ENCODE assay signal across 18 mouse cellular contexts in the genomic region with DNA sequence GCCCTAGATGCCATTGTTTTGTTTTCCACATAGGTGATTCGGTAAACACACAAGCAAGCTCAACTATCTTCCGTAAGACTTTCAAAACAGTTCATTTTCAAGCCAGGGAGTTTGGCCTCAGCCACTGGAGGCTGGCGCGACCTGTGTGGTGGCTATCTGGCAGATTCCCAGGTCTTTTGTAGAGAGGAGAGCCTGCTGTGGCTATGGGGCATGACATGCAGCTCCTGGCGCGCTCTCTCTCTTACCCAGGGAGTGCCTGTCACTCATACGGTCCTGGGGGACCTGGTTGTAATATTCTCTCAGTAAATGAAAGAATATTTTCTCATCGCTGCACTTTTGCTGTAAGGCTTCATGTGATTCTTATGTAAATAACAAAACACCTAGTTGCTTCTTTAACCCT. TPM values are rescaled to one million over a fixed set of nuclear protein-coding genes. Genes with fewer than 3 reads are reported as not detected.
A peak's percentile ranks its signal among the peaks of the same experiment; 100 is the strongest.
DNase-seq lines count a peak whose midpoint lies in the region; ATAC-seq and TF ChIP-seq lines count a peak whose summit lies in the region.
"Had no signal": no experiment of that assay in that cellular context is flagged by ENCODE, and none has a peak within 500 bp of the region (broad histone marks: within the 10 kb centered on the region; RNA-seq: fewer than 3 reads in every experiment).

No protein-coding gene starts in this region.

- H3K27ac ChIP-seq in forebrain, embryonic 15.5 days (replicated peaks), result no peak overlapping the region
- no peak overlapping the region for H3K27ac ChIP-seq in forebrain, postnatal 0 days (ENCODE audit: low read depth, low read length)
- no peak overlapping the region for H3K27ac ChIP-seq in midbrain, embryonic 13.5 days
- no peak overlapping the region for H3K27ac ChIP-seq in midbrain, embryonic 11.5 days (ENCODE audit: low read depth, low read length)
- H3K27ac ChIP-seq in midbrain, embryonic 14.5 days (replicated peaks; ENCODE audit: low read depth, low read length), result no peak overlapping the region
- H3K27ac ChIP-seq: heart, embryonic 13.5 days; left cerebral cortex, adult 2 months; liver, embryonic 14.5 days had no signal

- ATAC-seq in forebrain, embryonic 15.5 days (replicated peaks), result 0 out of 2 replicates have a peak, but pooled peaks have one; percentile 35
- no peak for ATAC-seq in forebrain, postnatal 0 days
- ATAC-seq in midbrain, embryonic 13.5 days, result peak; percentile 80
- ATAC-seq in midbrain, embryonic 11.5 days (ENCODE audit: low FRiP score), result no peak
- ATAC-seq in midbrain, embryonic 14.5 days (ENCODE audit: low FRiP score, low TSS enrichment), result peak; percentile 73
- ATAC-seq: intestine, postnatal 0 days had no signal

- 33% methylated on average over 8 of the region's 8 CpGs for WGBS in forebrain, embryonic 15.5 days
- 28% methylated on average over 8 of the region's 8 CpGs for WGBS in forebrain, postnatal 0 days
- WGBS in midbrain, embryonic 13.5 days, result 27% methylated on average over 8 of the region's 8 CpGs
- 37% methylated on average over 8 of the region's 8 CpGs for WGBS in midbrain, embryonic 11.5 days
- WGBS in midbrain, embryonic 14.5 days, result 28% methylated on average over 8 of the region's 8 CpGs

- H3K9me3 ChIP-seq in forebrain, embryonic 15.5 days, result no peaks in the 10 kb centered on the region
- H3K9me3 ChIP-seq in forebrain, postnatal 0 days (ENCODE audit: low read length), result no peaks in the 10 kb centered on the region
- H3K9me3 ChIP-seq in midbrain, embryonic 13.5 days, result no peaks in the 10 kb centered on the region
- H3K9me3 ChIP-seq in midbrain, embryonic 11.5 days (ENCODE audit: control insufficient read depth, low read length), result no peaks in the 10 kb centered on the region
- H3K9me3 ChIP-seq in midbrain, embryonic 14.5 days (ENCODE audit: control insufficient read depth, low read length), result no peaks in the 10 kb centered on the region
- H3K9me3 ChIP-seq: heart, embryonic 13.5 days had no signal

- H3K27me3 ChIP-seq in forebrain, embryonic 15.5 days, result no peaks in the 10 kb centered on the region
- no peaks in the 10 kb centered on the region for H3K27me3 ChIP-seq in forebrain, postnatal 0 days (ENCODE audit: insufficient read depth, low read length)
- no peaks in the 10 kb centered on the region for H3K27me3 ChIP-seq in midbrain, embryonic 13.5 days
- no peaks in the 10 kb centered on the region for H3K27me3 ChIP-seq in midbrain, embryonic 11.5 days (ENCODE audit: control insufficient read depth, insufficient read depth, low read length)
- H3K27me3 ChIP-seq in midbrain, embryonic 14.5 days (ENCODE audit: control insufficient read depth, insufficient read depth, low read length), result no peaks in the 10 kb centered on the region

- no peak overlapping the region for H3K4me3 ChIP-seq in forebrain, embryonic 15.5 days
- no peak overlapping the region for H3K4me3 ChIP-seq in forebrain, postnatal 0 days (ENCODE audit: low read depth, low read length)
- no peak overlapping the region for H3K4me3 ChIP-seq in midbrain, embryonic 13.5 days (replicated peaks)
- no peak overlapping the region for H3K4me3 ChIP-seq in midbrain, embryonic 11.5 days (ENCODE audit: low read depth, low read length)
- H3K4me3 ChIP-seq in midbrain, embryonic 14.5 days (replicated peaks; ENCODE audit: low read depth, low read length), result no peak overlapping the region
- H3K4me3 ChIP-seq: heart, embryonic 13.5 days; left cerebral cortex, adult 2 months had no signal

- no peaks in the 10 kb centered on the region for H3K36me3 ChIP-seq in forebrain, embryonic 15.5 days
- no peaks in the 10 kb centered on the region for H3K36me3 ChIP-seq in forebrain, postnatal 0 days (ENCODE audit: insufficient read depth)
- H3K36me3 ChIP-seq in midbrain, embryonic 13.5 days, result no peaks in the 10 kb centered on the region
- H3K36me3 ChIP-seq in midbrain, embryonic 11.5 days (ENCODE audit: control insufficient read depth, insufficient read depth, low read length), result no peaks in the 10 kb centered on the region
- H3K36me3 ChIP-seq in midbrain, embryonic 14.5 days (ENCODE audit: control insufficient read depth, insufficient read depth, low read length), result no peaks in the 10 kb centered on the region
- H3K36me3 ChIP-seq: heart, embryonic 13.5 days had no signal

- no peak overlapping the region for H3K9ac ChIP-seq in forebrain, embryonic 15.5 days (replicated peaks)
- H3K9ac ChIP-seq in forebrain, postnatal 0 days, result no peak overlapping the region
- H3K9ac ChIP-seq in midbrain, embryonic 13.5 days (replicated peaks), result no peak overlapping the region
- H3K9ac ChIP-seq in midbrain, embryonic 11.5 days (ENCODE audit: low read length), result no peak overlapping the region
- H3K9ac ChIP-seq in midbrain, embryonic 14.5 days (replicated peaks; ENCODE audit: low read length), result no peak overlapping the region
- H3K9ac ChIP-seq: heart, embryonic 13.5 days; liver, embryonic 14.5 days had no signal

- no peak overlapping the region for H3K4me2 ChIP-seq in forebrain, embryonic 15.5 days (replicated peaks)
- H3K4me2 ChIP-seq in forebrain, postnatal 0 days (ENCODE audit: low read depth), result no peak overlapping the region
- 0 out of 2 replicates have a peak overlapping the region, but pooled peaks have one; percentile 17 for H3K4me2 ChIP-seq in midbrain, embryonic 13.5 days (replicated peaks)
- H3K4me2 ChIP-seq in midbrain, embryonic 11.5 days, result no peak overlapping the region
- H3K4me2 ChIP-seq in midbrain, embryonic 14.5 days (ENCODE audit: low read length), result no peak overlapping the region
- H3K4me2 ChIP-seq: heart, embryonic 13.5 days had no signal

- peaks cover 17% of the 10 kb centered on the region for H3K4me1 ChIP-seq in forebrain, embryonic 15.5 days
- H3K4me1 ChIP-seq in forebrain, postnatal 0 days (ENCODE audit: insufficient read depth), result no peaks in the 10 kb centered on the region
- no peaks in the 10 kb centered on the region; the same call in 1 of the 2 replicates for H3K4me1 ChIP-seq in midbrain, embryonic 13.5 days (replicated peaks)
- H3K4me1 ChIP-seq in midbrain, embryonic 11.5 days (ENCODE audit: control insufficient read depth, insufficient read depth, low read length), result no peaks in the 10 kb centered on the region
- no peaks in the 10 kb centered on the region for H3K4me1 ChIP-seq in midbrain, embryonic 14.5 days (ENCODE audit: control insufficient read depth, insufficient read depth, low read length)
- H3K4me1 ChIP-seq: heart, embryonic 13.5 days had no signal

- no peak for TF ChIP-seq CTCF in forebrain, postnatal 0 days (IDR thresholded peaks at IDR 0.05; ENCODE audit: low read depth)

- peak; percentile 28 for DNase-seq in adrenal gland, postnatal 10 days
- DNase-seq in adrenal gland, adult 18-20 months (ENCODE audit: low spot score in 2 of 2), result no peak
- DNase-seq in forebrain, postnatal 0 days, result no peak
- no peak for DNase-seq in midbrain, embryonic 11.5 days (ENCODE audit: low spot score, missing footprints)
- peak; percentile 62 for DNase-seq in midbrain, embryonic 14.5 days
- DNase-seq in spleen, adult 18-20 months, result no peak
- DNase-seq: heart, postnatal 4 days; kidney, postnatal 10 days; retina, postnatal 1 day had no signal

RNA-seq across cellular contexts. Expression of gene Gpr50, which starts 13.5 kb away (rescaled TPM):
- total RNA-seq in adrenal gland, postnatal 10 days (2021), result under 1 TPM; 0.24 to 0.36 TPM
- not detected for total RNA-seq in adrenal gland, adult 18-20 months (2021)
- polyA plus RNA-seq in forebrain, embryonic 15.5 days (2015; fragmentation: Nextera tagmentation; extraction: Ambion mirVana), result 0.64 and 3.7 TPM in 2 replicates
- total RNA-seq in forebrain, postnatal 0 days (2014; rRNA removed), result 2.8 TPM in 2 replicates
- 1.1 and 2.4 TPM in 2 replicates for polyA plus RNA-seq in forebrain, postnatal 0 days (2015; fragmentation: Nextera tagmentation; extraction: Ambion mirVana)
- polyA plus RNA-seq in midbrain, embryonic 13.5 days (2015; fragmentation: Nextera tagmentation; extraction: Ambion mirVana), result 3.1 and 4.1 TPM in 2 replicates
- polyA plus RNA-seq in midbrain, embryonic 11.5 days (2014; fragmentation: Nextera tagmentation; extraction: Ambion mirVana), result 3.1 and 3.4 TPM in 2 replicates
- polyA plus RNA-seq in midbrain, embryonic 14.5 days (2014; fragmentation: Nextera tagmentation; extraction: Ambion mirVana), result 3.3 and 4.9 TPM in 2 replicates
- total RNA-seq: adrenal gland, postnatal 36 days; granulocyte monocyte progenitor cell, adult 5-6 weeks; MEL had no signal

Comparison
In these comparisons a context has a peak if more than half of its experiments do, and no peak if none do; other contexts are left out.
1. DNase-seq: peak in adrenal gland, postnatal 10 days (single experiment) and midbrain, embryonic 14.5 days (single experiment); none in adrenal gland, adult 18-20 months (0 of 2), forebrain, postnatal 0 days (single experiment), midbrain, embryonic 11.5 days (single experiment) and spleen, adult 18-20 months (0 of 2).
2. ATAC-seq: peak in forebrain, embryonic 15.5 days (single experiment), midbrain, embryonic 13.5 days (single experiment) and midbrain, embryonic 14.5 days (single experiment); none in forebrain, postnatal 0 days (single experiment) and midbrain, embryonic 11.5 days (single experiment).